Mouse (Mus musculus) embryonic facial prominence, embryonic 14.5 days (tissue): Measurements from ENCODE around the gene Olfr205. TPM values are rescaled to one million over a fixed set of nuclear protein-coding genes. Genes with fewer than 3 reads are reported as not detected.
"Not testable (repeated sequence)": the region's sequence is repeated elsewhere in the genome, so short reads cannot be mapped to it uniquely, and the experiment has no call there.

Experiments used
- ATAC-seq: fragments of 200-750 bp; cut with Nextera tagmentation; 2 replicates; pipeline ENCODE4 v1.8.0; 2017; ENCODE audit warnings: low read depth, moderate number of reproducible peaks, moderate TSS enrichment
- DNase-seq: peaks from one replicate; pipeline ENCODE4 v3.0.0-alpha.2; 2015; ENCODE audit warnings: low spot score
- H3K27ac ChIP-seq: fragments of 300-500 bp; sonication (generic); replicated peaks from 2 replicates; pipeline ENCODE4 v1.5.1; 2014; ENCODE audit warnings: low read depth, mild to moderate bottlenecking, low read length, moderate library complexity
- H3K27me3 ChIP-seq: fragments of 300-500 bp; sonication (generic); replicated peaks from 2 replicates; pipeline ENCODE4 v1.6.1; 2014; ENCODE audit warnings: low read length; ENCODE audit not compliant: control insufficient read depth, insufficient read depth
- H3K36me3 ChIP-seq: fragments of 300-500 bp; sonication (generic); 2 replicates; pipeline ENCODE4 v1.6.1; 2014; ENCODE audit warnings: low read length, mixed read lengths; ENCODE audit not compliant: control insufficient read depth, insufficient read depth
- H3K4me1 ChIP-seq: fragments of 300-500 bp; sonication (generic); 2 replicates; pipeline ENCODE4 v1.6.1; 2014; ENCODE audit warnings: antibody characterized with exemption, low read length; ENCODE audit not compliant: control insufficient read depth, insufficient read depth
- H3K4me2 ChIP-seq: fragments of 300-500 bp; sonication (generic); 2 replicates; pipeline ENCODE4 v1.6.1; 2014; ENCODE audit warnings: low read depth, mild to moderate bottlenecking, low read length, moderate library complexity, mixed read lengths
- H3K4me3 ChIP-seq: fragments of 300-500 bp; sonication (generic); 2 replicates; pipeline ENCODE4 v1.5.1; 2014; ENCODE audit warnings: low read depth, mild to moderate bottlenecking, low read length
- H3K9ac ChIP-seq: fragments of 300-500 bp; sonication (generic); 2 replicates; pipeline ENCODE4 v1.6.1; 2014; ENCODE audit warnings: low read depth, mild to moderate bottlenecking, low read length, moderate library complexity, mixed read lengths
- H3K9me3 ChIP-seq: fragments of 300-500 bp; sonication (generic); 2 replicates; pipeline ENCODE4 v1.6.1; 2016; ENCODE audit warnings: low read length; ENCODE audit not compliant: control insufficient read depth
- whole genome bisulfite sequencing: fragments of 180-500 bp; shearing (Covaris S2); extraction: QIAGEN DNeasy Blood & Tissue Kit; methylation state at CpG from one replicate; pipeline ENCODE4 v1.1.7; 2014; 5-methylcytosine and 5-hydroxymethylcytosine counted together
- polyA plus RNA-seq: library from polyadenylated mRNA; unstranded; fragments of >200 nt; fragmentation: Nextera tagmentation; extraction: Ambion mirVana; gene quantifications from 2 replicates; pipeline ENCODE4 v1.2.1, GENCODE M21; 2014

The Olfr205 gene
- polyA plus RNA-seq = not detected in 2 replicates

- H3K4me3 ChIP-seq = no peak within 1 kb of the TSS
- DNase-seq = no peak
- no peaks in the 10 kb centered on the region for H3K36me3 ChIP-seq
- H3K4me2 ChIP-seq = no peak within 1 kb of the TSS
- no peak within 1 kb of the TSS for H3K27ac ChIP-seq
- no peak within 1 kb of the TSS for H3K9ac ChIP-seq
- no peaks in the 10 kb centered on the region for H3K27me3 ChIP-seq
- no peaks in the 10 kb centered on the region for H3K4me1 ChIP-seq
- no peak for ATAC-seq
- H3K9me3 ChIP-seq = no peaks in the 10 kb centered on the region
Measured at GRCm38 (mm10) chr16:59331038-59331437, at the start of gene Olfr205. Gene Olfr205, minus strand, starts transcription at chr16:59331138.

GRCm38 (mm10) chr16:59363893-59364292 lies 33.0 kb upstream of the Olfr205 start, which contains the start of gene Olfr209:
Gene Olfr209, minus strand, starts transcription at chr16:59363993.
- 74% methylated on average over 2 of the region's 2 CpGs for WGBS
- no peak for DNase-seq
- no peaks in the 10 kb centered on the region for H3K36me3 ChIP-seq
- no peak within 1 kb of the TSS for H3K4me3 ChIP-seq
- H3K9ac ChIP-seq = no peak within 1 kb of the TSS
- no peak within 1 kb of the TSS for H3K27ac ChIP-seq
- ATAC-seq = no peak
- H3K27me3 ChIP-seq = no peaks in the 10 kb centered on the region
- no peaks in the 10 kb centered on the region for H3K4me1 ChIP-seq
- no peaks in the 10 kb centered on the region for H3K9me3 ChIP-seq
- H3K4me2 ChIP-seq = no peak within 1 kb of the TSS

GRCm38 (mm10) chr16:59349146-59349545 lies 18.2 kb upstream of the Olfr205 start, which contains the start of gene Olfr206:
Gene Olfr206, minus strand, starts transcription at chr16:59349246.
- Histone ChIP-seq H3K4me2 (no peak within 1 kb of the TSS), H3K27ac (no peak within 1 kb of the TSS), H3K9ac (no peak within 1 kb of the TSS), H3K36me3 (no peaks in the 10 kb centered on the region), H3K4me3 (no peak within 1 kb of the TSS), H3K4me1 (no peaks in the 10 kb centered on the region), H3K9me3 (no peaks in the 10 kb centered on the region), H3K27me3 (no peaks in the 10 kb centered on the region)
- DNase-seq (no peak), ATAC-seq (no peak)
- WGBS = 79% methylated on average over 1 of the region's 1 CpGs

- not testable (repeated sequence) for ATAC-seq, H3K9ac ChIP-seq, H3K27ac ChIP-seq, H3K4me3 ChIP-seq, DNase-seq, H3K9me3 ChIP-seq, H3K27me3 ChIP-seq, H3K36me3 ChIP-seq, H3K4me1 ChIP-seq, H3K4me2 ChIP-seq
- WGBS = 61% methylated on average over 1 of the region's 1 CpGs
Measured at GRCm38 (mm10) chr16:59323262-59323661, 7.7 kb downstream of the Olfr205 start.

- H3K36me3 ChIP-seq = no peaks in the 10 kb centered on the region
- no peaks in the 10 kb centered on the region for H3K9me3 ChIP-seq
- no peak within 1 kb of the TSS for H3K4me2 ChIP-seq
- no peak within 1 kb of the TSS for H3K9ac ChIP-seq
- H3K4me1 ChIP-seq = no peaks in the 10 kb centered on the region
- no peak for DNase-seq
- no peak for ATAC-seq
- H3K4me3 ChIP-seq = no peak within 1 kb of the TSS
- H3K27ac ChIP-seq = no peak within 1 kb of the TSS
- H3K27me3 ChIP-seq = no peaks in the 10 kb centered on the region
Measured at GRCm38 (mm10) chr16:59318148-59318547, 12.8 kb downstream of the Olfr205 start, which contains the start of gene Olfr204. Gene Olfr204, minus strand, starts transcription at chr16:59318248.

- DNase-seq (no peak), ATAC-seq (no peak)
- Histone ChIP-seq H3K27me3 (no peaks in the 10 kb centered on the region), H3K4me2 (no peak within 1 kb of the TSS), H3K27ac (no peak within 1 kb of the TSS), H3K36me3 (no peaks in the 10 kb centered on the region), H3K9ac (no peak within 1 kb of the TSS), H3K9me3 (no peaks in the 10 kb centered on the region), H3K4me1 (no peaks in the 10 kb centered on the region), H3K4me3 (no peak within 1 kb of the TSS)
- WGBS = 78% methylated on average over 2 of the region's 2 CpGs
Measured at GRCm38 (mm10) chr16:59298581-59298980, 32.4 kb downstream of the Olfr205 start, which contains the start of gene Olfr203. Gene Olfr203, plus strand, starts transcription at chr16:59298881.

- not testable (repeated sequence) for H3K4me1 ChIP-seq, H3K9ac ChIP-seq, ATAC-seq, H3K4me3 ChIP-seq, DNase-seq, H3K36me3 ChIP-seq, H3K27me3 ChIP-seq, H3K4me2 ChIP-seq, H3K9me3 ChIP-seq, H3K27ac ChIP-seq
- WGBS = 79% methylated on average over 9 of the region's 9 CpGs
Measured at GRCm38 (mm10) chr16:59287576-59287975, 43.4 kb downstream of the Olfr205 start.

GRCm38 (mm10) chr16:59286693-59287092 lies 44.2 kb downstream of the Olfr205 start, which contains the start of gene Olfr202:
Gene Olfr202, minus strand, starts transcription at chr16:59286793.
- DNase-seq = no peak
- Histone ChIP-seq H3K4me2 (no peak within 1 kb of the TSS), H3K27me3 (no peaks in the 10 kb centered on the region), H3K4me1 (no peaks in the 10 kb centered on the region), H3K9me3 (no peaks in the 10 kb centered on the region), H3K4me3 (no peak within 1 kb of the TSS), H3K27ac (no peak within 1 kb of the TSS), H3K36me3 (no peaks in the 10 kb centered on the region), H3K9ac (no peak within 1 kb of the TSS)
- WGBS = 79% methylated on average over 1 of the region's 1 CpGs
- no peak for ATAC-seq

GRCm38 (mm10) chr16:59283476-59283875 lies 47.5 kb downstream of the Olfr205 start:
- no peaks in the 10 kb centered on the region for H3K27me3 ChIP-seq
- DNase-seq (no peak), ATAC-seq (no peak)
- no peak overlapping the region for H3K4me3 ChIP-seq
- H3K9ac ChIP-seq = no peak overlapping the region
- WGBS = 67% methylated on average over 1 of the region's 1 CpGs
- no peak overlapping the region for H3K27ac ChIP-seq
- no peaks in the 10 kb centered on the region for H3K9me3 ChIP-seq
- no peaks in the 10 kb centered on the region for H3K36me3 ChIP-seq
- no peaks in the 10 kb centered on the region for H3K4me1 ChIP-seq
- H3K4me2 ChIP-seq = no peak overlapping the region
